ENCODE assay signal across 8 mouse cellular contexts in the genomic region with DNA sequence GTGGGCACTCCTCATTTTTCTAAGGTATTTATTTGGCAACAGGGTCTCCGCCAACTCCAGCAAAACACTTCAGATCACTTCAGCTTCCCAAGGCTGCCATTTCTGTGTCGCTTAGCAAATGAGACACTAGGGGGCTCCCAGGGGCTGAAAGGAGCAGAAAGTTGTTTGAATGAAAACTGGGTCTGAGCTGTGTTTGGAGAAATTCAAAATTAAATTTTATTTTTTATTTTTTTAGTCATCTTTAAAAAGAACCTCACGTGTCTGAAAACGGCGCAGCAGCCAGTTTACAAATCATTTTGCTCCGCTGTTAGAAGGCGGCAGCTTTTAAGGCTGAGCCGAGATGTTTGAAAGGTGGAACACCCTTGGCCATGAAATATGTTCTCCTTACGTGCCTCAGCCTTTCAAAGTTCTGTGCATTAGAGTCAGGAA. TPM values are rescaled to one million over a fixed set of nuclear protein-coding genes. Genes with fewer than 3 reads are reported as not detected.
DNase-seq lines count a peak whose midpoint lies in the region.

No protein-coding gene starts in this region.

- H3K4me1 ChIP-seq in limb, embryonic 10.5 days = peaks cover 34% of the 10 kb centered on the region

- peak overlapping the region; percentile 89 for H3K27ac ChIP-seq in limb, embryonic 10.5 days

- peak overlapping the region; percentile 48 for H3K4me3 ChIP-seq in limb, embryonic 10.5 days

- DNase-seq in cerebellum, postnatal 36 days = peak; percentile 14 to 19
- no peak for DNase-seq in cerebellum, adult 9-11 months
- DNase-seq in adrenal gland, postnatal 4 days (ENCODE audit: low spot score in 2 of 2) = peak; percentile 27 to 41
- DNase-seq in frontal cortex, postnatal 25 days (ENCODE audit: low spot score in 2 of 2) = peak; percentile 58 to 67
- peak; percentile 6 for DNase-seq in induced T-regulatory cell, adult 2 months (ENCODE audit: low read depth)
- peak; percentile 66 for DNase-seq in limb, embryonic 10.5 days (ENCODE audit: low spot score)
- DNase-seq in mesoderm, embryonic 11.5 days (ENCODE audit: low read depth, low spot score) = peak; percentile 68
- peak; percentile 49 for DNase-seq in splenic B cell, adult 2 months (ENCODE audit: low read depth, low spot score)

- H3K9me3 ChIP-seq in limb, embryonic 10.5 days (replicated peaks) = no peaks in the 10 kb centered on the region

- 15% methylated on average over 9 of the region's 9 CpGs for WGBS in limb, embryonic 10.5 days

- H3K36me3 ChIP-seq in limb, embryonic 10.5 days = no peaks in the 10 kb centered on the region
- no peaks in the 10 kb centered on the region for H3K36me3 ChIP-seq in splenic B cell, adult 2 months (ENCODE audit: control insufficient read depth, insufficient read depth, low read length, poor library complexity, severe bottlenecking)

- H3K27me3 ChIP-seq in limb, embryonic 10.5 days (ENCODE audit: low read depth, poor library complexity, severe bottlenecking) = no peaks in the 10 kb centered on the region
- H3K27me3 ChIP-seq in splenic B cell, adult 2 months (ENCODE audit: control insufficient read depth, insufficient read depth, low read length, poor library complexity, severe bottlenecking) = peaks cover 3% of the 10 kb centered on the region; the same call in 1 of the 2 replicates

RNA-seq across cellular contexts. Expression of a gene that starts 0.4 kb away (rescaled TPM):
- 10 to 100 TPM; 24.8 TPM for total RNA-seq in adrenal gland, postnatal 4 days (2021)
- 7.7 and 8.5 TPM in 2 replicates for polyA plus RNA-seq in limb, embryonic 10.5 days (2016; fragmentation: Nextera tagmentation; extraction: Ambion mirVana)

RNA-seq across cellular contexts. Expression of a gene that starts 32.2 kb away (rescaled TPM):
- 10 to 100 TPM; 11.3 to 13.4 TPM for total RNA-seq in adrenal gland, postnatal 4 days (2021)
- 3.4 and 3.8 TPM in 2 replicates for polyA plus RNA-seq in limb, embryonic 10.5 days (2016; fragmentation: Nextera tagmentation; extraction: Ambion mirVana)
